Mouse (Mus musculus) hindbrain, embryonic 12.5 days (tissue): ENCODE measurements around the gene Fam19a2. TPM values are rescaled to one million over a fixed set of nuclear protein-coding genes. Genes with fewer than 3 reads are reported as not detected.

ENCODE experiments used
- polyA plus RNA-seq: library from polyadenylated mRNA; unstranded; fragments of >200 nt; fragmentation: Nextera tagmentation; extraction: Ambion mirVana; gene quantifications from 2 replicates; pipeline ENCODE4 v1.2.1, GENCODE M21; 2016

Gene Fam19a2
- polyA plus RNA-seq, 1 experiment from 2014 or later: 21.1 TPM

Other genes starting within 250 kb of the Fam19a2 start
- gene Mon2, start 187.5 kb upstream of the Fam19a2 start, polyA plus RNA-seq: 50.8 and 53.8 TPM in 2 replicates
- 70.8 and 74.7 TPM in 2 replicates for gene Usp15, start 67.0 kb upstream of the Fam19a2 start, polyA plus RNA-seq